Mouse (Mus musculus) urinary bladder, adult 18-20 months (tissue): ENCODE measurements at regions not wholly inside any gene's neighbourhood (a gene's known extent, or its start where the extent isn't known, plus 50 kb on each side); places are given as distances from the start of the nearest gene placed in this dataset.

ENCODE experiments used
- DNase-seq, 2 experiments: peaks; one replicate each; pipeline ENCODE4 v3.0.0; 2022; ENCODE audit warnings: low spot score in 2 of 2, mixed read lengths in 2 of 2

GRCm38 (mm10) chr3:20680944-20681494, 314.0 kb upstream of the Agtr1b start:
- no peak for DNase-seq

DNA sequence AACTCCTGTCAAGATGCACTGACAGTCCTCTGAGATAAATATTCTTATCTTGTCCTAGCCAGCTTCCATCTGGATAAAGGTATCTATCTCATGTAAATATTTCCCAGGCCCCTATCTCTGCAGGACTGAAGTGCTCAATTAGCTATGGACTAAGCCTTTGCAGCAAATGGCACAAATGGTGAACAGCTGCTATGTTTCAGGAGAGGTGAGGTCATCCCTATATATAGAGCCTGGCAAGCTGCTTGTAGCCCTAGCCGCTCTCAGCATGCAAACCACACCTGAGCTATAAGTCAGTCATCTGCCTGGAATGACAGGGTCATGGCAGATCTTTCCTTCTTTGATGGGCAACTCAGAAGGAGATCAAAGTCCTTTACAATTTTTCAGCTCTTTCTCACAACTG, 294.9 kb upstream of the Agtr1b start:
- no peak for DNase-seq

DNA sequence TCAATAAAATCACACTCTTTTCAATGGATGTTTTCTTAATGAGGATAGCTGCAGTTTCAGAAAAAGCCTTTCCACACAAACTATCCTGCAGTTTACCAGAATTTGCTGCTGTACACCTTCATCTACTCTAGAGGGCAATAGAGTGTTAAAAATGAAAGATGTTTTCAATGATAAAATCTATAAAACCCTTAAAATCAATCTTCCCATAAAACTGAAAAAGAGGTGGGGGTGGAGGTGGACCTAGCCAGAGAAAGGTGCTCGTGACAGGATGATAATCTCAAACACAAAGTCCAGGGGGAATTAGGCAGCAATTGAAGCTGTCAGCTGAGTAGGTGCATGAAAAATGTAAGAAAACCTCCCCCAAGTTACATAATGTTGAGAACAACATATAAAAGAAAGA, 288.4 kb upstream of the Agtr1b start:
- DNase-seq: no peak
